Mouse (Mus musculus) liver, adult (tissue): ENCODE measurements around the gene Smim22.
A peak's percentile ranks its signal among the peaks of the same experiment; 100 is the strongest.

Experiments used
- GATA4 ChIP-seq: IDR thresholded peaks from 2 replicates; pipeline ENCODE4 v1.6.1; 2014; ENCODE audit warnings: mild to moderate bottlenecking, low read length; ENCODE audit not compliant: insufficient replicate concordance

The Smim22 gene

GRCm38 (mm10) chr16:5036649-5037234, 29.7 kb downstream of the Smim22 start:
- no peak for TF ChIP-seq GATA4

GRCm38 (mm10) chr16:5045322-5045721, 38.2 kb downstream of the Smim22 start:
- no peak for TF ChIP-seq GATA4

- no peak for TF ChIP-seq GATA4
Observed at GRCm38 (mm10) chr16:5049182-5049773, 42.2 kb downstream of the Smim22 start.

- TF ChIP-seq GATA4, result no peak; the same call in 1 of the 2 replicates
Observed at GRCm38 (mm10) chr16:5049774-5050234, 42.7 kb downstream of the Smim22 start, which contains the start of the genes Glyr1 and Ubn1. Gene Glyr1, minus strand, starts transcription at chr16:5049863. Gene Ubn1, plus strand, starts transcription at chr16:5050057.

DNA sequence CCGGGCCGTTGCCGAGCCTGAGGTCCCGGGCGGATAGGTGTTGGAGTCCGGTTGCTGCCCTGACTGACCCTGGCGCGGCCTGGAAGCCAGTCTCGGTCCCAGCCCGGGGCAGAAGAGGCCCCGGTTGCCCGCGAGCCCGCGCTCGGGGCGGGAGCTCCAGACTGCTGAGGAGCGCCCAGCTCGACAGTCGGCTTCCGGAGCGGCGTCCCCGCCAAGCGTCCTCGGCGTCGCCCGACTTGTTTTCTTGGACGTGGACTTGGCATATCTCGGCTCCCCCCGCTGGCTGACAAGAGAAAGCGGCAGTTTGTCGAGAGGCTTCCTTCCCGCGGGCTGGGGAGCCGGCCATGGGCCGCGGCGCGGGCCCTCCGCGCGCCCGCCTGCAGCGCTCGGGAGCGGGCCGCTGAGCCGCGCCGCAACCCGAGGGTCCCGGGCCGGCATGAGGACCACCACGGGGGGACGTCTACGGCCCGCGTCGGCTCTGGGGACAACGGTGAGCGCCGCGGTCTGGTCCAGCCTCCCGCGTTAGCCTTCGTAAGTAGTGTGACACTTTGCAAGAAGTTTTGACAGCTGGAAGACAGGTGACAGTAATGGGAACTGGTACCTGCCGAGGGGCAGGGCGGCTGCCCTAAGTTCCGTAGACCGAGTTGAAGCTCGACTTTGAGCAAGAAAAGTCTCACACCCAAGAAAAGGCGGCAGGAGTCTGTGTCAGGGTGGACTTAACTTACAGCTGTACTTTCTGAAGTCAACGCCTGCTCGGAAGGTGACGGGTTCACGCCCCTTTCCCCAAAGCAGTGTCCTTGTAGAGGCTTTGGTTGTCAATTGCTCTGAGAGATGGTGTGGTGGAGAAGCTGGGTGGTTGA, 43.4 kb downstream of the Smim22 start:
- peak; percentile 37; the same call in 1 of the 2 replicates for TF ChIP-seq GATA4
